Mouse (Mus musculus): ENCODE results near the gene Hdac9.
"Not testable (repeated sequence)": the region's sequence is repeated elsewhere in the genome, so short reads cannot be mapped to it uniquely, and the experiment has no call there.

Gene Hdac9

DNA sequence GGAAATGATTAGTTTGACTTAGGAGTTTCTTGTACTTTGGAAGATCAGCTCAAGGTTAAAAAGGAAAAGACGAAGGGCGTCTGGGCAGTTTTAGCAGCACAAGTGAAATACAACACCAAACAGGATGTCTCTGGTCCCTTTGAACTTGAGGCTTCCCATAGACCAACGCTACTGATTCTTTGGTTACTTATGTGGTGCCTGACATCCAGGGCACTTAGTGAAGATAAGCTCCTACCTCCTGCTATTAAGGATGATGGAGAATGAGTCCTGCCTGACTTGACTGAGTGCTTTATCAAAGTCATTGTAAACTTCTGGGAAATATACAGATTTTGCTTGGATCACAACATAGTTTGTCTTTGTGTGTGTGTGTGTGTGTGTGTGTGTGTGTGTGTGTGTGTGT is 765.6 kb downstream of the Hdac9 start:
- intact Hi-C loops (cut with DNase I) = no loop called here

DNA sequence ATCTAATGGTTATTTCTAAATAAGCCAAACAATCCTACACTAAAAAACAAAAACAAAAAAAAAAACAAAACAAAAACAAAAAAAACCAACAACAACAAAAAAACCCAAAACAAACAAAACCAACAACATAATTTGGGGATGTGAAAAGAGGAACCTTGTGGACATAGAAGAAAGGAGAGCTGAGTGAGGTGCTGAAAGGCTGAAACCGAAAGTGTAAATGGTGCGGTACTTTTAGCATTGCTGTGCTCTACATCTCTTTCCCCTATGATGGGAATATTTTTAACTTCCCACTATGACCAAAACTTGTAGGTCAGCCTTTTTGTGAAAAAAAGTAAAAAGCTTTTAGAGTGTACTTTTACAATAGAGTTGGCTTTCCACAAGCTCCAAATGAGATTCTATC is 774.2 kb downstream of the Hdac9 start:
- intact Hi-C loops (cut with DNase I) = no loop called here

DNA sequence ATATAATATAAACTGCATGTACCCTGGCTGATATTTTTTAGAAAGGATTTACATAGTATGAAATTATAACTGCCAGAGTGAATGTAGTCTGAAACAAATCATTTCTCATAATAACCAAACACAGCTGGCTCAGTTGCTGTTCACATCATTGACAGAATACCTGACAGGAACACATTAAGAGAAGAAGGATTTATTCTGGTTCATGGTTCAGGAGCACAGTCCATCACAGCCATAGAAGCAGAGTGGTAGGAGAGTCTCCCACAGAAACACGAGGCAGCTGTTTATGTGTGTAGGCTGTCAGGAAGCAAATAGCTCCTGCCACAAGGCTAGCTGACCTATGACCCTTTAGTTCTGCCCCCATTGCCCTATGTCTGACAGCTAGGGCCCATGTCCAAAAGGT is 803.6 kb downstream of the Hdac9 start:
- intact Hi-C loops (cut with DNase I) = no loop called here

DNA sequence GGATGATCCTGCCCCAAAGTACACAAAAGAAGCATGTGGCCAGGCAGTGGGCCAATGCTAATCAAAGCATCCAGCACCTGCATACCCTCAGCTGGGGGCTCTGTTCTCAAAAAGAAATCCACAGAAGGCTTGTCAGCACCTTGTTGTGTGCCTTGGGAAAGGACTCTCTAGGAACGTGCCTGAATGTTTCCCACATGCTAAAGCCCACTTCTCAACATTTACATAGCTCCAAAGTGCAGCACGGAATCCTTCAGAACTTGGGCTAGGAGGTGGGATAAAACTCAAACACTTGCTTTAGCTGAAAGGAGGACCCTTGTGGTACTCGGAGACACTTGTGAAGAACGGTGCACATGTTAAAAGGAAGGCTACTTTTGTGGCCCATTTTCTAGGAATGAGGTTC is 823.9 kb downstream of the Hdac9 start:
- intact Hi-C loops (cut with DNase I) = no loop called here

DNA sequence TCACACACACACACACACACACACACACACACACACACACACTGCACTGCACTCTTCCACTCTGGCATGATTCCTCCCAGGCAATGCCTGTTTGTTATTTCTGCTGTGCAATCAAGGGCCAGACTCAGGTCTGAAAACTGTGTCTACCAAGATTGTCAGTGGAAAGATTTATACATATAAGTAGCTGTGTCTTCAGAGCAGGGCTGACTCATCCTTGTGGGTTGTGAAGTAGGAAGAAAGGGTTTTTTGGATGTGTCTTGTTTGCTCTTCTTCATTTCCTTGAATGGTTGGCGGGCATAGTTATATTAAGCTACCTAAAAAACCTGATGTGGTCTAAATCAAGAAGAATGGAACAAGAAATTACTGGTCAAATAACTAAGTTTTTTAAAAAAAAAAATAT is 825.0 kb downstream of the Hdac9 start:
- intact Hi-C loops (cut with DNase I) = no loop called here

DNA sequence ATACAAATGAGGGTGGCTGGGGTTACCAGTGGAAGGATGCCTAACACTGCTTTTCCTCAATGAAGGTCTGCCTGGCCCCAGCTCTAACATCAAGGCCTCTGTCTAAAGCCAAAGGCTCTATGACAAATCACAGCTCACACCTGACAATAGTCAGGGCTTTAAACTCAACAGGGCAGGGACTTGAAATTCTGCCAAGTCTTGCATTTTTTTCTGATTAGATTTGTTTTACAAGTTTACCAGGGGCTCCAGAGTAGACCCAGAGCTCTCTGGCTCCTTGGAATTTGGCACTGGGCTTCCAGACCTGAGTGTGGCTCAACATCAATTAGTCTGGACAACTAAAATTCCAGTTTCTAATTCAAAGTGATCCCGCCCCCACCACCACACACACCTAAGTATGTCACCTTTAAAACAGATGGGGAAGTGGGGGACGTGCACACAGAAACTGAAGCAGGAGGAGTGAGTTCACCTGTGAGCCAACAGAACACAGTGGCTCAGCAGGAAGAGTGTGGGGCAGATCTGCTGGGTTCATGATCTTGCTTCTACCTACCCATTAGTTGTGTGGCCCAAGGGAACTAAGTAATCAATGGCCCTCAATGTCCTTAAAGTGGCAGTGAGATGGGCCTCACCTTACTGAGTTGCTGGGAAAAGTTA is 829.5 kb downstream of the Hdac9 start:
- intact Hi-C loops (cut with DNase I) = no loop called here

DNA sequence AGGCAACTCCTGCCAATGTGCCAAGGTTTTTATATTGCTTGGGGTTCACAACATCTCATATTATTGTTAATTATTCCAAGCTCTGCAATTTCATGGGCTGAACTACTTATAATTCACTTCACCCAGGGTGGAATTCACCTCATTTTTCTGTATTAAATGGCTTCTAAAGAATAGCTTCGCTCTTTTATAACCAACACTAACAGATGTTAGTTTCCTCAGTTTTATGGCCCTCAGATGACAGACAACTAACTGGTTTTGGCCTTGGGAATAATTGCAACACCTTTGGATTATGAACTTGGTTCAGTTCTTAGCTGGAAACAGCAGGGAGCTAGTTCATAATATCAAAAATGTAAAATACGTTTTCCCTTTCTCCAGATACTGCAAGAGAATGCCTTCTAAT is 839.9 kb downstream of the Hdac9 start:
- intact Hi-C loops (cut with DNase I) = no loop called here

DNA sequence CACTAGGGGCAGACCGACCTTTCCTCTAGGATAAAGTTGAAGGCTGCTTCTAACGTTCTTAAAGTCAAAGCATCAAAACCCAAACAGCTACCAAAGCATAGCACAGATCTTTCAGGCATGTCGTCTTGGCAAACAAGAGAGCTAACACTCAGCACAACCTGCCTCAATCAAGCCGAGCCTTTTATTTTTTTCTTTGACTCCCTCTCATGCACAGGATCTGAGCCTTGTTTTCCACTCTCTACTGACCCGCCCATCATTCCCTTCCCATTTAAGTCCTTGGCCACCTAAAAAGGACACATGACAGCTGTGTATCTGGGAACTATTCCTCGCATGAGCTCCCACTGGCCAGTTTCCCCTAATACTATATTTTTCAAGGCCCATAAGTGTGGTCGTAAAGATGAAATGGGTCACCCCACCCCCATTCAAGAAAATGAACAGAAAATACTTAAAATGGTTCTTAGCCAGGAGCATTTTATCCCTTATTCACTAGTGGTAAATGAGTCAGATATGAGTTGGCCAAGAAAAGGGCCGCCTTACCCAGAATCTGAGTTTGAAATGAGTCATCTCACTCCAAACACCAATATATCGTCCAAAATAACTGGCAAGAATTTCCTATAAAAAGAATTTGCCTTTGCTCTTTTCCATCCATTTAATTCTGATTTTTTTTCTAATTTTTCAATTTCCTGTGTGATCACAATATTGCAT is 840.9 kb downstream of the Hdac9 start:
- intact Hi-C loops (cut with DNase I) = no loop called here

DNA sequence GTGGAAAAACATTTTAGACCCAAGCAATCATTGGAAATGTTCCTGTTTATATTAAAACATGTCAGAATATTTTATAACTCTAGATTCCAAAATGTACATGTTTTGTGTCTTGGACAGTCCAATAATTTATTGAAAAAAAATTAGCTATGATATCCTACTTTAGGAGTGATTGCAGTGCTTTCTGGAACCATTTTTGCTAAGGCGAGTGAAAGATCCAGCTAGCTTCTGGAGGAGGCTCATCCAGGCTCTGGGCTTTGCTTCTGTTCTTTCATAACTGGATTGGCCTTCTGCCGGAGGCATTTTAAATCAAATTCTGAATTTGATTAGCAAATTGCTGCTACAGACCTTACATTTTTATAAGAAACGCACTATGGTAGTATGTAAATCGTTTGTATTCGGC is 864.4 kb downstream of the Hdac9 start:
- intact Hi-C loops (cut with DNase I) = no loop called here

DNA sequence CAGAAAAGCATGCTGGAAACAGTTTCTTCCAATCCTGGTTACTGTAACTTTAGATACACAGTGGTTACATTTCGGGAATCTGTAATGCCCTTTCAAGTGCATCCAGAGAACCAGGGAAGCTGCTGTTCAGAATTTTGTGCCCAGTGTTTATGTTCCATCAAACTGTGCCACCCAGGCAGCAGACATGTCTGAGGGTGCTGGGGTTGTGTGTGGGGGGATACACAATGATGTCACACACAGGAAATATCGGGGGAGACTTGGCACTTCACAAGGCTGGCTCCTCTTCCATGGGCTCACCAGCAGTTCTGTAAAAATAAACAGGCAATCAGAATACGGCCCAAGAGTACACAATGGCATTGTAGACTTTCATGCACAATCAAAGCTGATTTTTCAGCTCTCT is 864.9 kb downstream of the Hdac9 start:
- intact Hi-C loops (cut with DNase I) = no loop called here

DNA sequence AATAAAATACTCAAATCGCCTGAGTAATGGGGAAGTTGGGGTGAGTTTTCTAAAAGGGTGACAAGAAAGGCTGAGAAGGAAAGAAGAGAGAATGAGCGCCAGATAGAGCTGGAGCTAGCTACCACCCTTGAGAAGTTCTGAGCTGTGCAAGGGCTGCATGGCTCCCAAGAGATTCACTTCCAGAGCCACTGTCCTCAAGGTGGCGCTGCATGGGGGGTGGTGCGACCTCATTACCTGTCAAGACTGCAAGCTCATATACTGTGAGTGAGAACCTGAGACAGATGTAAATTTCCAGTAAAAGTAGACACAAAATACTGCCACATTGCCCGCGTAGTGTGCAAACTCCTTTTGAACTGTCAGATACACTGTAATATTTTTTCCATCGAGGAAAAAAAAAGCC is 865.8 kb downstream of the Hdac9 start:
- intact Hi-C loops (cut with DNase I) = no loop called here

DNA sequence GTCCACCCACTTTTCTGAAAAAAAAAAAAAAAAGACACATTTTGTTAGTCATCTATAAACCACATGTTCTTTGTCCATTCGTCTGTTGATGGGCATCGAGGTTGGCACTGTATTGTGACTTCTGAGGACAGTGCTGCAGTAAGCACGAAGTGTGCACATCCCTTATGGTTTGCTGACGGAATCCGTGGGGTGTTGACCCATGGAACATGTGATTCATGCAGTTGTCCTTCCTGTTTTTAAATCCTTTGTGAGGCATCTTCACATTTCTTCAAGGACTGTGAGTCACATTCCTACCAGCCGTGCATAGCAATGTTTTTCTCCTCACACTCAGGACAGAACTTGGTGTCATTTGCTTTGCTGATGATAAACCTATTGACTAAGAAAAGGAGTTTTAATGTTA is 875.9 kb downstream of the Hdac9 start:
- intact Hi-C loops (cut with DNase I) = no loop called here

DNA sequence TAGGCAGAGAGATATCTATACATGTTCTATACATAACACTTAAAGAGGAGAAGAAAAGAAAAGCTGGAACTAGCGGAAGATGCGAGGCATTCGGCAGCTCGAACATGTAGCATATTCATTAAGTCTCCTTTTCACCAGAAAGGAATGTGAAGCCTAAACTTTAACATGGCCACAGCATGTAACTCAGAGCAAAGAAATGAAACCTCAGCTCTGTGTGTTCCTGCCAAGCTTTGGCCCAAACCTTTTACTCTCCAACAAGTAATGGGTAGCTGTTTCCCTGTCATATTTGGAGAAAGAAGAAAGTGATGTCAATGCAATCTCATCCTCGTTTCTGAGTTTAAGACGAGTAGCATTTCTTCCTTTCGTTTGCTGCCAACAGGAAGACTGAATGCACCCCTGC is 876.8 kb downstream of the Hdac9 start:
- intact Hi-C loops (cut with DNase I) = no loop called here

DNA sequence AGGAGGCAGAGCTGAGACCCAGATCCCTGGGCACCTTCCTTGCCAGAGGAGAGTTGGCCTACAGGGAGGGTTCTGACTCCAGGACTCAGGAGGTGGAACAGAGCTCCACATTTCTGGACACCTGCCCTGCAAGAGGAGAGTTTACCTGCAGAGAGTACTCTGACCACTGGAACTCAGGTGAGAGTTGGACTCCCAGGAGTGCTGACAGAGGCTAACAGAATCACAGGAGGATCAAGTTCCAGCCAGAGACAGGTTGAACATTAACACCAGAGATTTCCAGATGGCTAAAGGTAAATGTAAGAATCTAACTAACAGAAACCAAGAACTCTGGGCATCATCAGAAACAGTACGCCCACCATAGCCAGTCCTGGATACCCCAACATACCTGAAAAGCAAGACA is 907.1 kb downstream of the Hdac9 start:
- intact Hi-C loops (cut with DNase I) = not testable (repeated sequence)
